Mouse (Mus musculus) E14TG2a.4 (cell line): ENCODE data around the gene Tnfrsf18.

Source experiments
- H3K27me3 ChIP-seq: 2 replicates; pipeline ENCODE4 v1.6.1; 2014; ENCODE audit warnings: low read length, control low read depth; ENCODE audit not compliant: insufficient read depth
- H3K36me3 ChIP-seq: 2 replicates; pipeline ENCODE4 v1.6.1; 2014; ENCODE audit warnings: low read length, control low read depth; ENCODE audit not compliant: insufficient read depth
- H3K4me1 ChIP-seq: replicated peaks from 2 replicates; pipeline ENCODE4 v1.6.1; 2014; ENCODE audit warnings: low read depth, low read length, control low read depth
- H3K4me3 ChIP-seq: replicated peaks from 2 replicates; pipeline ENCODE4 v1.5.1; 2014; ENCODE audit warnings: mild to moderate bottlenecking, low read length
- H3K9me3 ChIP-seq: 2 replicates; pipeline ENCODE4 v1.6.1; 2014; ENCODE audit warnings: low read length, control low read depth
- CTCF ChIP-seq: conservative IDR thresholded peaks from 2 replicates; pipeline ENCODE4 v1.5.1; 2014; ENCODE audit warnings: low read length
- NANOG ChIP-seq: IDR thresholded peaks from 2 replicates; pipeline ENCODE4 v1.6.1; 2014; ENCODE audit warnings: borderline replicate concordance, low read length, mixed read lengths
- POU5F1 ChIP-seq: IDR thresholded peaks from 2 replicates; pipeline ENCODE4 v1.6.1; 2014; ENCODE audit warnings: low read length, borderline replicate concordance

The Tnfrsf18 gene

GRCm38 (mm10) chr4:156028580-156028979 lies 2.6 kb downstream of the Tnfrsf18 start:
- Histone ChIP-seq H3K4me3 (no peak overlapping the region), H3K27me3 (no peaks in the 10 kb centered on the region), H3K4me1 (peaks cover 46% of the 10 kb centered on the region), H3K9me3 (no peaks in the 10 kb centered on the region), H3K36me3 (peaks cover 53% of the 10 kb centered on the region)
- TF ChIP-seq NANOG = no peak
- TF ChIP-seq POU5F1 = no peak
- no peak for TF ChIP-seq CTCF

DNA sequence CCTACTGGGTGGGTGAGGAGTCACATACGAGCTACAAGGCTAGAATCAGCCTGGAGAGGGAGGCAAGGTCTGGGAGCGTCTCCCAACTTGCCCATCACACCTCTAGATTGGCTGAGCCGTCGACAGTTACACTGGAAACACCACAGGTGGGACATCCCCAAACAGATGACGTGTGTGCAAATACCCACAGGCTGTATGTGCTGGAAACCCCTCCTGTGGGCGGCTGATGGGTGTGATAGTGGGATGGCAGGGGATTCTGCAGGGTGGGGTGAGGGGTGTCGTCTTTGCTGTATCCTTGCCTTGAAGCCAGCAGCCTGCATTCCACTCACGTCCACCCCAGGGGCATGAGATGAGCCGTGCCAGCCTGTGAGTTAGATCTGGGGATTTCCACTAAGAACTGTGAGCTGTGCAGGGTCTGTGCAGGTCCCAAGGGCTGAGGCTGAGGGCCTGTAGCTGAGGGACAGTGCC lies 4.7 kb downstream of the Tnfrsf18 start:
- Histone ChIP-seq H3K4me3 (peak overlapping the region; percentile 81), H3K27me3 (peaks cover 18% of the 10 kb centered on the region), H3K4me1 (peaks cover 57% of the 10 kb centered on the region), H3K36me3 (peaks cover 46% of the 10 kb centered on the region), H3K9me3 (no peaks in the 10 kb centered on the region)
- TF ChIP-seq POU5F1 (no peak), CTCF (no peak), NANOG (no peak)

GRCm38 (mm10) chr4:156031255-156031592 lies 5.3 kb downstream of the Tnfrsf18 start:
- peaks cover 57% of the 10 kb centered on the region for H3K4me1 ChIP-seq
- TF ChIP-seq POU5F1 = no peak
- no peak for TF ChIP-seq CTCF
- TF ChIP-seq NANOG = no peak
- peak overlapping the region; percentile 81 for H3K4me3 ChIP-seq
- no peaks in the 10 kb centered on the region for H3K9me3 ChIP-seq
- peaks cover 23% of the 10 kb centered on the region for H3K27me3 ChIP-seq
- H3K36me3 ChIP-seq = peaks cover 40% of the 10 kb centered on the region

- Histone ChIP-seq H3K4me3 (peak overlapping the region; percentile 81), H3K36me3 (peaks cover 35% of the 10 kb centered on the region), H3K9me3 (no peaks in the 10 kb centered on the region), H3K27me3 (peaks cover 24% of the 10 kb centered on the region), H3K4me1 (peaks cover 56% of the 10 kb centered on the region)
- TF ChIP-seq CTCF (no peak), POU5F1 (no peak), NANOG (no peak)
Measured at GRCm38 (mm10) chr4:156031593-156032391, 5.8 kb downstream of the Tnfrsf18 start.

DNA sequence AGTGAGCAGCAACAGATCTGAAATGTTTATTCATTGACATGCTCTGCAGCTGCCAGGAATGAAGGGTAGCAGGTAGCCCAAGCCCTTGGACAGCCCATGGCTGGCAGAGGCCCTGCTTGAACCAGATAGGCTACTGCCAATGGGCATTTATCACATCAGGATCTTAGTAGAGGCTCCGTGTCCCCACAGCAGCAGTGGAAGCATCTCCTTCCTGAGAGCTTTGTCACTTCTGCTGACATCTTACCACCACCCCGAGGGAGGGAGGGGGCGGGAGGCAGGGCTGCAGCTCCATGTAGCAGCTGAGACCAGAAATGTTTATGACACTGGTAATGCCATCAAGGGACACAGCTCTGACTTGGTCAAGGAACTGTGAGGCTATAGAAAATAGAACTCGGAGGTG lies 6.9 kb downstream of the Tnfrsf18 start:
- peaks cover 24% of the 10 kb centered on the region for H3K36me3 ChIP-seq
- no peak for TF ChIP-seq NANOG
- TF ChIP-seq POU5F1 = no peak
- no peak for TF ChIP-seq CTCF

DNA sequence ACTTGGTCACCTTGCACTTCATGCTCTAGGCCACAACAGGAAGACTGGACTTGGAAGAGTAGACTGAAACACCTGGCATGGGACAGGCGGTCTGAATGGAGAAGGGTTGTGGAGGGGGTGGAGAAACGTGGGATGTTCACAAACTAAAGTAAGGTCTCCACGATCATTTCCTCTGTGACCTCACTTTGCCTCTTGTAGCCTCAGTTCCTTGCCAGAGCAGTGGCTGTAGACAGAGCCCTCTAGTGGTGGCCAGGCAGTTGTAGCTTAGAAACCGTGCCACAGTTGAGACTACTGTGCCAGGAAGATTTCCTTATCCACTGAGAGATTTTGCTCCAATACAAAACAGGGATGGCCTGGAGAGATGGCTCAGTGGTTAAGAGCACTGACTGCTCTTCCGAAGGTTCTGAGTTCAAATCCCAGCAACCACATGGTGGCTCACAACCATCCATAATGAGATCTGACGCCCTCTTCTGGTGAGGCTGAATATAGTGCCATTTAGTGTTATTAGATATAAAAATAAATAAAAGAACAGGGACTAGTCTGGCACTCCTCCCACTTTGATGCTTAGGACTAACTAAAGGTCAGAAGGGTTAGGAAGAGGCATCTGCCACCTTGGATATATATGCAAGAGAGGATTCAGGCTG lies 7.6 kb downstream of the Tnfrsf18 start:
- Histone ChIP-seq H3K27me3 (peaks cover 24% of the 10 kb centered on the region), H3K36me3 (peaks cover 17% of the 10 kb centered on the region), H3K4me3 (peak overlapping the region; percentile 78), H3K4me1 (peaks cover 56% of the 10 kb centered on the region), H3K9me3 (no peaks in the 10 kb centered on the region)
- no peak for TF ChIP-seq NANOG
- peak; percentile 95 for TF ChIP-seq CTCF

More for the DNA sequence above, 6.9 kb downstream of the Tnfrsf18 start:
- Histone ChIP-seq H3K9me3 (no peaks in the 10 kb centered on the region), H3K4me1 (peaks cover 56% of the 10 kb centered on the region), H3K4me3 (peak overlapping the region; percentile 81), H3K27me3 (peaks cover 24% of the 10 kb centered on the region)

DNA sequence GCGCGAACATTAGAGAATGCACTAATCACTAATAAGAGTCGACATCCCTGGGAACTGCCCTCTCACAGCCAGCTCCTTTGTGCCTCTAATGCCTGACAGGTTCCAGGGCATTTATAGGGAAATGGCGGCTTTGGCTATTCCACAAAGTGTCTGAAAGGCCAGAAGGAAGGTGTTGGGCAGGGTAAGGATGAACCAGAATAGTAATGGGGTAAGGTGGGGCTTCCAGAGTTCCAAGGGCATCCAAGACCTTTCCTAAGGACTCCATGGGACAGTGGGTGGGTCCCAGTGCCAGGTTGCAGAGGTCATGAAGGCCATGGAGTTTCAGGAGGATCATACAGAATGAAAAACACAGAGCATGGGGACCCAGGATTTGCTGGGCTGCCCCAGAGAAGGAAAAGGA lies 8.3 kb downstream of the Tnfrsf18 start:
- Histone ChIP-seq H3K9me3 (no peaks in the 10 kb centered on the region), H3K36me3 (peaks cover 10% of the 10 kb centered on the region), H3K27me3 (peaks cover 24% of the 10 kb centered on the region), H3K4me3 (peak overlapping the region; percentile 78), H3K4me1 (peaks cover 56% of the 10 kb centered on the region)
- no peak for TF ChIP-seq NANOG
- TF ChIP-seq CTCF = no peak
- no peak for TF ChIP-seq POU5F1

- TF ChIP-seq POU5F1 (no peak), CTCF (no peak), NANOG (no peak)
Measured at GRCm38 (mm10) chr4:156034901-156035300, 8.9 kb downstream of the Tnfrsf18 start.

More at GRCm38 (mm10) chr4:156034901-156035300, 8.9 kb downstream of the Tnfrsf18 start:
- H3K9me3 ChIP-seq = no peaks in the 10 kb centered on the region
- H3K27me3 ChIP-seq = peaks cover 24% of the 10 kb centered on the region
- peak overlapping the region; percentile 78 for H3K4me3 ChIP-seq
- peaks cover 5% of the 10 kb centered on the region; the same call in 1 of the 2 replicates for H3K36me3 ChIP-seq
- H3K4me1 ChIP-seq = peaks cover 56% of the 10 kb centered on the region
